Mouse (Mus musculus) naive thymus-derived CD4-positive, alpha-beta T cell, adult 2 months (primary cell): ENCODE data around the gene Arhgef19.

Experiments
- DNase-seq: peaks from one replicate; pipeline ENCODE4 v3.0.0-alpha.2; 2011; ENCODE audit warnings: low read depth

Gene Arhgef19

GRCm38 (mm10) chr4:141236856-141237255 lies 2.4 kb upstream of the Arhgef19 start:
- DNase-seq: no peak

DNA sequence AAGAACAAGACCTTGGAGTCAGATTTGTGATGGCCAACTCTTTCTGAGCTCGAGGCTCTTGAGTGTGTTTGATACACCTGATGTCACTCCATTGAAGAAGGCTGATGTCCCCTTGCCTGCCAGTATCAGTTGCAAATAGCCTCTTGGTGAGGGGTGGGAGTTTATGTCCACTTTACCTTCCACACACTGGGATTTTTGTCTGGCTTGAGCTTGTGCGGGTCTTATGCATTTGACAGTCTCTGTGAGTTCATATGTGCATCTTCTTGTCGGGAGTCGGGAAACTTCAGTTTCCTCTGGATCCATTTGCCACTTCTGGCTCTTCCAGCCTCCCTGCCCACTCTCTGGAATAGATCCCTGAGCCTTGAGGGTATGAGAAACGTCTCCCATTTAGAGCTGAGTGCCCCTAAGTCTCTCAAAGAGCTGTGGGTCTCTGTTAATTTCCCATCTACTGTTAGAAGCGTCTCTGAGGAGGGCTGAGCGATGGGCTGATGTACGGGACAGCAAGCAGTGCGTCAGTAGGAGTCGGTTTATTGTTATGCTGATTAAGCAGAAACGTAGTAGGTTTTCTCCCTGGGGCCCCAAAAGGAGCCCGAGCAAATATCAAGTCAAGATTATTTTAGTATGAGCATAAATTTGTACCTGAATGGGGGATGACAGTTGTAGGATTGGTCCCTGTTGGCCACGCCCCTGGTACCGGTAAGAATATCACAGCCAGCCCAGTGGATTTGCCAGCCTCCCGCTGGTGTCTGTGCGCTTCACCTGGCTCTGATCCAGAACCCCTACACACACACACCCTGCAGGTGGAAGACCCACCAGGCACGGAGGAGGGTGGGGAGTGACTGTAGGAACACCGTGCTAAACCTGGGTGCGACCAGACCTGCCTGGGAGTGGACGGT lies 559 bp upstream of the Arhgef19 start:
- DNase-seq: no peak

GRCm38 (mm10) chr4:141240617-141241016 lies 1.3 kb downstream of the Arhgef19 start:
- DNase-seq: no peak

DNA sequence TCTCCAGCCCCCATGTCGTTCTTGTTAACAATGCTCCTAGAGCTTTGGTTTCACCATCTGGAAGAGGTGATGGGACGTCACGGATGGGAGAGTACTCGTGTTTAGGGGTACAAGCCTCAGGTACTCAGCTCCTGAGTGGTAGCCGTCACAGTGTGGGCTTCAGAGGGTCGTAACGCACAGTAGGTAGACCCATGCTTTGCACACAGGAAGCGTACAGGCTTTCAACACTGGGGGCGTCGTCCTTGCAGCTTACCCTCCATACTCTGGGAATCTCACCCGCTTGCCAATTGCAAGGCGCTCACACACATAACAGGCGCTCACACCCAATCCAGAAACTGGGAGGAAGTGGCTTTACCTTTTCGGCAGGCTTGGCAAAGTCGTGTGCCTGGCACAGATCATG lies 2.6 kb downstream of the Arhgef19 start:
- DNase-seq: no peak

- DNase-seq: no peak
These were observed 3.4 kb downstream of the Arhgef19 start for GRCm38 (mm10) chr4:141242651-141243241.

DNA sequence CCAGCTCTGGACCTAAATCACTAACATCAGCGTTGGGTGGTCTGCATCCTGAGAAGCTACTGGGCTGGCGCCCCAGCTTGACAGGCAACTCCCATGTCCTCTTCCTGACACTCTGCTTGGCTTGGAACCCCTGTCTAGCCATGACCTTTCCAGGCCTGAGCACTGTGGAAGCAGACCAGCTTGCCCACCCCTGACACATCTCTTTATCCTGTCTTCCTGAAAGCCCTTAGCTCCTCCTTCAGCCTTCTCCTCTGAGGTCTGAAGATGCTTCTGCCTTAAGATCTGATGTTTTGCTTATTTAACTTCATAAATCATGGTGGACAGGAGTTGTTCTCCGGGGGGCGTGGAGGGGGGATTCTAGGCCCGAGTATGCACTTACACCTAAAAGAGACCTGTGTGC lies 4.3 kb downstream of the Arhgef19 start:
- no peak for DNase-seq

- no peak for DNase-seq
These were observed 5.1 kb downstream of the Arhgef19 start for GRCm38 (mm10) chr4:141244401-141244800.

DNA sequence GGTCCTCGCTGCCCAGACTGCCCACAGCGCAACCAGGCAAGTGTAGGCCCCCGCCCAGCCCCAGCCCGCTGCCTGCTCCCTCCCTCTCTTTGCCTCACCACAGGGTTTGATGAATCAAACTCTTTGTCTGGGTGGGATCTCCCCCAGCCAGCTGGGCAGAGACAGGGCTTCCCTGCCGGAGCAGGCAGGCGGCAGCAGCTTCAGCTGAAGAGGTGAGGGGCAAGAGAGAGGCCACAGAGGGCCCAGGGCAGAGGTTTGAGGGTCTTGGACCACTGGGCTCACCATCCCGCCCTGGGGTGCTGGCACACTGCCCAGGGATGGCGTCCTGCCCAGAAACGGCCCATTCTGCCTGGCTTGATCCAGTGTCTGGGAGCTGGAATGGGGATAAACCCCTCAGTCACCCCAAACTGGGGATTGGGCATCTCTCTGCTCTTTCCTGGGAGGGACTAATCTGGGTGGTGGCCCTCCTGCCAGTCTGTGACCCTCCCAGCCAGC lies 5.7 kb downstream of the Arhgef19 start:
- DNase-seq: no peak

DNA sequence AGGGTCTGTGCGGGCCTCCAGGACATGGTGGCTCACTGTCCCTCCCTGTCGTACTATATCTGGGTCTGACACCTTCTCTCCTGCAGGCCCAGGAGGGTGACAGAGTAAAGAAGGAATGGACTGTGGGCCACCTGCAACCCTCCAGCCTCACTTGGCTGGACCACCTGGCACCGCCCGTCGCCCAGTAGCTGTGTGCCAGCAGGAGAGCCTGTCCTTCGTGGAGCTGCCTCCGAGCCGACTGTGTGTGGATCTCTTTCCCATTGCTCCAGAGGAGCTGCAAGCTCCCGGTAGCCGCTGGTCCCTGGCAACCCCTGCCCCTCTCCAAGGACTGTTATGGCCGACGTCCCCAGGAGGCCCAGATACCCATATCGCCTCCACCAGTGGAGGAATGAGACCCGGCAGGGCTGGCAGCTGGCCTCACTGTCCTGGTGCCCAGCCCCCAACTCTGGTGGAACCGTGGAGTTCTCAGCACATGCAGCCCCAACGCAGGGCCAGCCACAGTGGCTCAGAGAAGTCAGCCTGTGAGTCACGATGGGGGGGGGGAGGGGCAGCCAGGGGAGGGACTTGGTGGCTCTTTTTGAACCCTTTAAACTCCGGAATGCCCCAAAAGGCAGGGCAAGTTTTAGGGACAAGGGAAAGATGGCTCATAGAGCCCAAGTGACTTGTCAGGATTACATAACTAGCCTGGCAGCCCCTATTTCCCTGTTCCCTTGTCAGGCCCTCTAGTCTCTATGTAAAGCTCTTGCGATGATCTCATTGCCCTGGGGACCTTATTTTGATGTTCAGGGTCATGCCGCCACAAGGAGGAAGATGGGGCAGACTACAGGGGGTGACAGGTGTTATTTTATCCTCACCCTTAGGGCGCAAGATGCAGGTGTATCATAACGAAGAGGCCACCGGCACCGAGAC lies 7.0 kb downstream of the Arhgef19 start:
- DNase-seq: no peak

DNA sequence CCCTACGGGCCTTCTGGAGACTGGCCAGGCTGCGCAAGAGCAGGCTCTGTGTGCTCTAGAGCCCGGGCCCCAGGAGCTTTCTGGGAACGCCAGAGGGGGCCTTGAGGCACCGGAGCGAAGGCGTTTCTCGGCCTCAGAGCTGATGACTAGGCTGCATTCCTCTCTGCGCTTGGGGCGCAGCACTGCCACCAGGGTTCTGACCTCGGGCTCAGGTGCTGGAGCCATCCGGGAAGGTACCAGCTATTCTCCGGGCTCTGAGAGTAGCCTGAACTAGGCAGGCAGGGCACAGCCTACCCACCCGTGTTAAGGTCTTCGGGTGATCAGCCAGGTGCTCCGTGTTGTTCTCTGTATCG lies 7.7 kb downstream of the Arhgef19 start:
- no peak for DNase-seq

- no peak for DNase-seq
These were observed 8.7 kb downstream of the Arhgef19 start for GRCm38 (mm10) chr4:141247776-141248613.

DNA sequence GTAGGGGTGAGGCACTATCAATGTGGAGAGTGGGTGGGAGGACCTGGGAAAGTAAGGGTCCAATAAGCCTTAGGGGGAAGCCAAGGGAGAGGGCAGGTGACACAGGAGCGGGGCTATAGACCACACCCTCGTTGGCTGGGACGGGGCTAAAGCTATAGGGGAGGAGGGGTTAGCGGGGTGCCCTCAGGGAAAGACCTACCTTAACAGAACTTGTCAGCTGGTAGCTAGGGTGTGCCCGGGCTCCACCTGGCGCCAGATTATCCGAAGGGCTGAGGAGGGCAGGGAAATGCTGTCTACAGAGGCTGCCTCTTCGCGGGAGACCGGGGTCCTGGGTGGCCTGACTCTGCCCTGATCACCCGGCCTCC lies 9.3 kb downstream of the Arhgef19 start:
- DNase-seq: no peak

DNA sequence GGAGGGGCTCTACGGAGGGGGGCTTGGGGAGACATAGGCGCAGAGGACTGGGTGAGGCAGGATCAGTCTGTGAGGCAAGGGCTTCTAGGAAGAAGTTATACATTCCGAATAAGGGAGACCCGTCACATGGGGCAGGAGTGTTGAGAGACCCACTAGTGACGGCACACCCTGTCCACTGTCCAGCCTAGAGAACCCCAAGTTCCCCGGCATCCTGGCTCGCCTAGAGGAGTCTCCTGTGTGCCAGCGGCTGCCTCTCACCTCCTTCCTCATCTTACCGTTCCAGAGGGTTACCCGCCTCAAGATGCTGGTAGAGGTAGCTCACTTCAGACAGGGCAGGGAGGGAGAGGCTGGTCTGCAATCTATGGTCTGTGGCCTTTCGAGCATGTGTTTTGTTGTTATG lies 10.1 kb downstream of the Arhgef19 start:
- DNase-seq: no peak

GRCm38 (mm10) chr4:141251071-141251470 lies 11.8 kb downstream of the Arhgef19 start:
- no peak for DNase-seq

- DNase-seq: no peak
These were observed 13.3 kb downstream of the Arhgef19 start for GRCm38 (mm10) chr4:141252641-141253040.

DNA sequence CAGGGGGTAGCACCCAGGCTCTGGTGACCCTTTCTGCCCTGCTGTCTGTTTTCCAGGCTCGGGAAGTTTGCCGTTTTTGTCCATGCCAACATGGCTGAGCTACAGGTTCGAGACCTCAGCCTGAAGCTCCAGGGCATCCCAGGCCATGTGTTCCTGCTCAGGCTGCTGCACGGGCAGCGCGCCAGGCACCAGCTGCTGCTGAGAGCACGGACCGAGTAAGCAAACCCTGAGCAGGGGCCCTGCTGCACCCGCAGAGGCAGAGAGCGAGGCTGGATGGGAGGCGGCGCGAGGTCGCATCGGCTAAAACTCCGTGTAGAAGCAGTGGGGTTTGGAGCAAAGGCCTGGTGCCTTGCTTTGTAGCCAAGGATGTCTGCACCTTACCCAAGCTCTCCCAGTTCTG lies 14.9 kb downstream of the Arhgef19 start:
- no peak for DNase-seq

- peak; percentile 55 for DNase-seq
These were observed 18.1 kb downstream of the Arhgef19 start for GRCm38 (mm10) chr4:141257440-141257839.

DNA sequence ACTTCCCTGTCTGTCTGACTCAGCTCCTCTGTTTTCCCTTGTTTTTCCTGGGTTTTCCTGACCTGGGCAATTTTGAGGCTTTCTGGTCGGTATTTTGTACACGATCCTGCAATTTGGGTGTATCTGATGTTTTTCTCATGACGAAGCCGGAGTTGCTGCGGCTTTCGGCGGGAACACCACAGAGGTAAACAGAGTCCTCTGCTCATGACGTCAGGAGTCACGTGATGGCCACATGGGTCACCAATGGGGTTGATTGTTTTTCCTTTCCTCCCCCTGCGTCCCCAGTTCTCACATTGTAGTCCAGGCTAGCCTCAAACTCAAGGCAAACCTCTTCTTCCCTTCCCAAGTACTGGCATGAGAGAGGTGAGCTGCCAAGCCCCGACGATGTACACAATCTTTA lies 20.1 kb downstream of the Arhgef19 start:
- no peak for DNase-seq

- no peak for DNase-seq
These were observed 20.9 kb downstream of the Arhgef19 start for GRCm38 (mm10) chr4:141260007-141260723.

DNA sequence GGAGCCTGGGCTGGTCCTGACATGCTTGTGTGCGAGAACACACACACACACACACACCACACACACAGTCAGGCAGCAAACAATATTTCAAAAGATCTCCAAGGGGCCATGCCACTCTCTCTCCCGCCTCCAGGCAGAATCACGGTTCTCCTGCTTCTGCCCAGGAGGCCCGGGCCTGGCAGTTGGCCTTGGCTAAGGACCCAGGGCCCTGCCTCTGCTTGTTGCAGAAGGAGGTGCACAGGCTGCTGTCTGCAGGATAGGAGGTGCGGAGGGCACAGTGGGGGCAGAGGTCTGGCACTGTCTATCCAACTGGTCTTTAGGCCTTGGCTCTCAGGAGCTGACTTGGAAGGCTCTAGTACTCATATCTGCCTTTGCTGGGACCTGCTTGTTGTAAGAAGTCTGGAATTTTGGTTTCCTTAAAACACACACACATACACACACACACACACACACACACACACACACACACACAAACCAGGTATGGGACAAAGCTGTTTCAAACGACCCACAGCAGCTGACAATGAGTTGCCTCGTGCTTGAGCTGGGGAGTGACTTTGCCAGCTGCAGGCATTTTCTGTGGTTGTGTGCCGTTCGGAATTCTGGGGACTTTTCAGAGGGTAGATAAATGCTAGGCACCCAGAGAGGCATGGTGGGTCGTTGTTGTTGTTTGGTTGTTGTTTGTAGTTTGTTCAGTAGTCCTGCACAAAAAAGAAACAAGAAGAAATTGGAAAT lies 23.8 kb downstream of the Arhgef19 start:
- no peak for DNase-seq
